Mouse (Mus musculus) heart, embryonic 16.5 days (tissue): ENCODE data around the gene Mov10l1. TPM values are rescaled to one million over a fixed set of nuclear protein-coding genes. Genes with fewer than 3 reads are reported as not detected.

Experiments used
- ATAC-seq: fragments of 200-750 bp; cut with Nextera tagmentation; replicated peaks from 2 replicates; pipeline ENCODE4 v1.8.0; 2017; ENCODE audit warnings: moderate number of reproducible peaks; ENCODE audit not compliant: insufficient read depth, low FRiP score; ENCODE audit errors: extremely low read depth
- H3K27ac ChIP-seq: fragments of 300-500 bp; sonication (generic); 2 replicates; pipeline ENCODE4 v1.5.1; 2014; ENCODE audit warnings: mild to moderate bottlenecking, low read length, control low read depth, moderate library complexity
- H3K27me3 ChIP-seq: fragments of 300-500 bp; sonication (generic); 2 replicates; pipeline ENCODE4 v1.6.1; 2014; ENCODE audit warnings: low read length, mixed read lengths; ENCODE audit not compliant: control insufficient read depth, insufficient read depth
- H3K36me3 ChIP-seq: fragments of 300-500 bp; sonication (generic); 2 replicates; pipeline ENCODE4 v1.6.1; 2014; ENCODE audit not compliant: control insufficient read depth, insufficient read depth
- H3K4me1 ChIP-seq: fragments of 300-500 bp; sonication (generic); 2 replicates; pipeline ENCODE4 v1.6.1; 2014; ENCODE audit warnings: low read length, mixed read lengths; ENCODE audit not compliant: control insufficient read depth, insufficient read depth
- H3K4me2 ChIP-seq: fragments of 300-500 bp; sonication (generic); 2 replicates; pipeline ENCODE4 v1.6.1; 2014; ENCODE audit warnings: low read depth, mild to moderate bottlenecking, control low read depth, low read length
- H3K4me3 ChIP-seq: fragments of 300-500 bp; sonication (generic); 2 replicates; pipeline ENCODE4 v1.5.1; 2014; ENCODE audit warnings: mild to moderate bottlenecking, control low read depth, low read length
- H3K9ac ChIP-seq: fragments of 300-500 bp; sonication (generic); 2 replicates; pipeline ENCODE4 v1.6.1; 2014; ENCODE audit warnings: low read length, control low read depth
- H3K9me3 ChIP-seq: fragments of 300-500 bp; sonication (generic); replicated peaks from 2 replicates; pipeline ENCODE4 v1.6.1; 2016; ENCODE audit warnings: low read length; ENCODE audit not compliant: control insufficient read depth
- WGBS: fragments of 180-500 bp; shearing (Covaris S2); extraction: QIAGEN DNeasy Blood & Tissue Kit; methylation state at CpG from one replicate; pipeline ENCODE4 v1.1.7; 2014; 5-methylcytosine and 5-hydroxymethylcytosine counted together
- polyA plus RNA-seq: library from polyadenylated mRNA; unstranded; fragments of >200 nt; fragmentation: Nextera tagmentation; extraction: Ambion mirVana; gene quantifications from 2 replicates; pipeline ENCODE4 v1.2.1, GENCODE M21; 2015

Mov10l1 gene
- polyA plus RNA-seq, 1 experiment from 2014 or later = 77.6 TPM

DNA sequence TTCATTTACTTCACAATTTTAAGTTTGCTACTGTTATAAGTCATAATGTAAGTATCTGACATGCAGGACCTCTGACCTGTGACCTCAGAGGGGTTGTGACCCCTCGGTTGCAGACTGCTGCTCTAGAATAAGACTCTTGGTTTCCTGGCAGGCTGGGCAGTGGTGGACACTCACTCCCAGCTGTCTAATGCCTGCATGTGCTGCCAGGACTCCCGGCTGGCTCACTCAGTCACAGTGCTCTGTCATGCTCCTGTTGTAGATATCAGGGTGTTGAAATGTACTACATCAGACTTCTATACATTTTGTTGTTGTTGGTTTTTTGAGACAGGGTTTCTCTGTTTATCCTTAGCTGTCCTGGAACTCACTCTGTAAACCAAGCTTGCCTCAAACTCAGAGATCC lies 17.7 kb downstream of the Mov10l1 start:
- H3K9ac ChIP-seq = no peak overlapping the region
- no peak overlapping the region for H3K4me3 ChIP-seq
- 37% methylated on average over 2 of the region's 2 CpGs for WGBS
- no peak overlapping the region for H3K4me2 ChIP-seq
- no peaks in the 10 kb centered on the region for H3K4me1 ChIP-seq
- no peak overlapping the region for H3K27ac ChIP-seq
- H3K36me3 ChIP-seq = no peaks in the 10 kb centered on the region
- no peaks in the 10 kb centered on the region for H3K9me3 ChIP-seq
- no peak for ATAC-seq
- no peaks in the 10 kb centered on the region for H3K27me3 ChIP-seq

DNA sequence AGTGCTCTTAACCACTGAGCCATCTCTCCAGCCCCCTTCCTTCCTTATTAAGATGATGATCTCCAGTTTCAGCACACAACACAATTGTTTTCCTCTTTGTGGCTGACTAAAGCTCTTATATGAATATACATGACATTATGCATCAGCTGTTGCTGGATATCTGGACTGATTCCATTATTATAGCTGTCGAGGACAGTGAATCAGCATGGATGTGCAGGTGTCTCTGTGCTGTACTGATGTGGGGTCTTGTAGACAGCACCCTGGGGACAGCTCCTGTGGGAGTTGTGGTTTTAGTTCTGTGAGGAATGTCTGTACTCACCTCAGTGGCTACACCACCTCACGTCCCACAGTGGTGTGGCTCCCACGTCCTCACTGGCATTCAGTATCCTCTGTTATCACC lies 18.5 kb downstream of the Mov10l1 start:
- H3K9ac ChIP-seq = no peak overlapping the region
- no peak overlapping the region for H3K4me2 ChIP-seq
- ATAC-seq = no peak
- no peaks in the 10 kb centered on the region for H3K36me3 ChIP-seq
- H3K9me3 ChIP-seq = no peaks in the 10 kb centered on the region
- no peak overlapping the region for H3K4me3 ChIP-seq
- no peaks in the 10 kb centered on the region for H3K27me3 ChIP-seq
- no peak overlapping the region for H3K27ac ChIP-seq
- no peaks in the 10 kb centered on the region for H3K4me1 ChIP-seq
- 65% methylated on average over 3 of the region's 3 CpGs for WGBS

DNA sequence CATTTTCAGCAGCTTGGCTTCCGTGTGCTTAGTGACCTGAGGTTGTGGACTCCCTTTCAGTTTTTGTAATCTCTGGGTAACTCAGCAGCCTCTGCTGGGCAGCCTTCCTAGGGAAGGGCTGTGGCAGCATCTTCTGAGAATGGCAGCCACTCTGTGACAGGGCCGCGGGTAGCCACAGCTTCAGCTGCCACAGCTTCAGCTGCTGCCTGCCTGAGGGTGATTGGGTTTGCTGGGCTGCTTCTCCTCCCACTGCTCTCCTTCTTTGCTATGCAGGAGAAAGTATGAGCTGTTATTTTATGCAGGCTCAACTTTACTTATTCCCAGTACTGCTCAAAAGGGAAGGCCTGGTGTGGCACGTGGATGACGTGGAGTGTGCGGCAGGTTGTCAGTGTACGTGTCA lies 24.3 kb downstream of the Mov10l1 start:
- Histone ChIP-seq H3K27me3 (no peaks in the 10 kb centered on the region), H3K9me3 (no peaks in the 10 kb centered on the region), H3K27ac (no peak overlapping the region), H3K4me3 (no peak overlapping the region), H3K36me3 (no peaks in the 10 kb centered on the region), H3K9ac (no peak overlapping the region), H3K4me2 (no peak overlapping the region), H3K4me1 (no peaks in the 10 kb centered on the region)
- ATAC-seq = no peak
- 85% methylated on average over 7 of the region's 7 CpGs for WGBS

DNA sequence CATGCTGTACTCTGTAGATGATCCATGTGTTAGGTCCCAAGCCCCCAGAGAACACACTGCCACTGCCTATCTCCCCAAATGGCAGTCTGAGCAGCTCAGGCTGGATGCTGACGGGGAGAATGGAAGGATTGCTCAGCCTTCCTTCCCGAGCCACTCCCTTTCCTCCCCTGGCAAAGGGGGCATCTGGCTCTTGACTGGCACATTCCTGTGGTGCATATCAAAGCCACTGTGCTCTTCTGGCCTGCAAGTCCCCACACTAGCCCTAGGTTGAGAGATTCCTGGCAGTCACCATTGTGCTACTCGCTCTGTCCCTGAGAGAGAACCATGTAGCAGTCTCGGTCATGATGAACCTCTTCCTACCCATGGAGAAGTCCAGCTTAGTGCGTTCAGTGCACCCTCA lies 25.1 kb downstream of the Mov10l1 start:
- Histone ChIP-seq H3K27ac (no peak overlapping the region), H3K9me3 (no peaks in the 10 kb centered on the region), H3K9ac (no peak overlapping the region), H3K4me2 (no peak overlapping the region), H3K4me3 (no peak overlapping the region), H3K36me3 (no peaks in the 10 kb centered on the region), H3K27me3 (no peaks in the 10 kb centered on the region), H3K4me1 (no peaks in the 10 kb centered on the region)
- no peak for ATAC-seq
- WGBS = 73% methylated on average over 5 of the region's 5 CpGs

GRCm38 (mm10) chr15:89016722-89017121 lies 34.0 kb downstream of the Mov10l1 start:
- no peak for ATAC-seq
- no peaks in the 10 kb centered on the region for H3K27me3 ChIP-seq
- H3K36me3 ChIP-seq = no peaks in the 10 kb centered on the region
- H3K9me3 ChIP-seq = no peaks in the 10 kb centered on the region
- H3K27ac ChIP-seq = no peak overlapping the region
- WGBS = 68% methylated on average over 3 of the region's 3 CpGs
- H3K4me2 ChIP-seq = no peak overlapping the region
- no peak overlapping the region for H3K4me3 ChIP-seq
- peaks cover 12% of the 10 kb centered on the region for H3K4me1 ChIP-seq
- no peak overlapping the region for H3K9ac ChIP-seq

GRCm38 (mm10) chr15:89020085-89020484 lies 37.4 kb downstream of the Mov10l1 start:
- peak overlapping the region; percentile 67 for H3K4me2 ChIP-seq
- peak overlapping the region; percentile 95 for H3K27ac ChIP-seq
- H3K9ac ChIP-seq = peak overlapping the region; percentile 67

DNA sequence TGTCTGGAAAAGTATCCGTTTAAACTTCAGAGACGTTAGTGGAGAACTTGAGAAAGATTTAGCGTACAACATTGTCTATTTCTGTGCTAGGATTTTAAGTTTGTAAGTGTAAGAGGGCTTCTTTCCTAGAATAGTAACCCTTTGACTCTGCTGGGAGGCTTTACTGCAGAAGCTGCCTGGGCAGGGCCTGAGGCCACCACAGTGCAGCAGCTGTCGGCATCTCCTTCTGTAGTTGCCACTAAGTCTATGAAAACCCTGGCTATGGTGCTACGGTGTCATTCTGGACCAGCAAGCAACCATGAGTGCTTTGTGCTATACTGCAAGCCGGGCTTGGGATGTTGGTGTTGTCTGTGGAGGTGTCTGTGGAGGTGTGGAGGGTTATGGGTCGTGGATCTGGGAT lies 37.8 kb downstream of the Mov10l1 start:
- H3K4me3 ChIP-seq = peak overlapping the region; percentile 47

More at GRCm38 (mm10) chr15:89020085-89020484, 37.4 kb downstream of the Mov10l1 start:
- Histone ChIP-seq H3K4me1 (peaks cover 8% of the 10 kb centered on the region), H3K9me3 (no peaks in the 10 kb centered on the region), H3K36me3 (peaks cover 2% of the 10 kb centered on the region; the same call in 1 of the 2 replicates), H3K27me3 (no peaks in the 10 kb centered on the region), H3K4me3 (peak overlapping the region; percentile 47)
- 25% methylated on average over 7 of the region's 7 CpGs for WGBS
- ATAC-seq = peak; percentile 90

GRCm38 (mm10) chr15:89044381-89044780 lies 61.7 kb downstream of the Mov10l1 start:
- no peaks in the 10 kb centered on the region for H3K4me1 ChIP-seq
- WGBS = 71% methylated on average over 5 of the region's 5 CpGs
- H3K4me3 ChIP-seq = no peak overlapping the region
- H3K9me3 ChIP-seq = peaks cover 11% of the 10 kb centered on the region
- no peaks in the 10 kb centered on the region for H3K27me3 ChIP-seq
- no peak overlapping the region for H3K27ac ChIP-seq
- peaks cover 18% of the 10 kb centered on the region for H3K36me3 ChIP-seq
- H3K9ac ChIP-seq = no peak overlapping the region
- no peak for ATAC-seq
- H3K4me2 ChIP-seq = no peak overlapping the region

More for the DNA sequence above, 37.8 kb downstream of the Mov10l1 start:
- Histone ChIP-seq H3K36me3 (peaks cover 3% of the 10 kb centered on the region; the same call in 1 of the 2 replicates), H3K27ac (peak overlapping the region; percentile 95), H3K4me2 (peak overlapping the region; percentile 67), H3K9ac (peak overlapping the region; percentile 67), H3K27me3 (no peaks in the 10 kb centered on the region), H3K4me1 (peaks cover 7% of the 10 kb centered on the region; the same call in 1 of the 2 replicates), H3K9me3 (no peaks in the 10 kb centered on the region)
- 30% methylated on average over 7 of the region's 7 CpGs for WGBS
- peak; percentile 42 for ATAC-seq

DNA sequence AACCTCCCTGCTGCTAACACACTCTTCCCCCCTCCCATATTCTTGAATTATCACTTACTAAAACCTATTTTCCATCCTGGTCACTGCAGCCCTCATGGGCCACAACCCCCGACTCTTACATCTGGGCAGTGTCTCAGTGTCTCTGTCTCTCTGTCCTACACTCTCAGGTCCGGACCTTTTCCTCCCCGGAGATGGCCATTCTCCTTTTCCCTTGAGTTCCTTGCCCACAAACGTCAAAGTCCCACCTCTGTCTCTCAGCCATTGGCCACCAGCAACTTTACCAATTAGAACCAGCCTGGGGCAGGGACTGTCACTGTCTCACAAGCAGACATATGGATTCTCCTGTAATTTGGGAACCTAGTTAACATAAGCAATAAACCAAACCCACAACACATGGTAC lies 63.6 kb downstream of the Mov10l1 start:
- H3K4me2 ChIP-seq = no peak overlapping the region
- ATAC-seq = no peak
- peaks cover 18% of the 10 kb centered on the region for H3K36me3 ChIP-seq
- no peak overlapping the region for H3K4me3 ChIP-seq
- no peaks in the 10 kb centered on the region for H3K4me1 ChIP-seq
- peaks cover 11% of the 10 kb centered on the region for H3K9me3 ChIP-seq
- H3K27me3 ChIP-seq = no peaks in the 10 kb centered on the region
- H3K27ac ChIP-seq = no peak overlapping the region
- WGBS = 71% methylated on average over 4 of the region's 4 CpGs
- H3K9ac ChIP-seq = no peak overlapping the region
